Mouse (Mus musculus) midbrain, postnatal 0 days (tissue): ENCODE measurements at regions not wholly inside any gene's neighbourhood (a gene's known extent, or its start where the extent isn't known, plus 50 kb on each side); places are given as distances from the start of the nearest gene placed in this dataset.

Experiments used
- ATAC-seq: fragments of 200-750 bp; cut with Nextera tagmentation; 2 replicates; pipeline ENCODE4 v1.8.0; 2017; ENCODE audit warnings: moderate number of reproducible peaks, mild to moderate bottlenecking, moderate TSS enrichment, moderate library complexity; ENCODE audit not compliant: low FRiP score
- DNase-seq: peaks from one replicate; pipeline ENCODE4 v3.0.0-alpha.2; 2015; ENCODE audit warnings: low spot score
- H3K27ac ChIP-seq: fragments of 300-500 bp; sonication (generic); 2 replicates; pipeline ENCODE4 v1.5.1; 2014; ENCODE audit warnings: low read depth, mild to moderate bottlenecking, low read length, mixed read lengths
- H3K27me3 ChIP-seq: fragments of 300-500 bp; sonication (generic); 2 replicates; pipeline ENCODE4 v1.6.1; 2014; ENCODE audit warnings: low read length, control low read depth, mixed read lengths; ENCODE audit not compliant: insufficient read depth
- H3K36me3 ChIP-seq: fragments of 300-500 bp; sonication (generic); 2 replicates; pipeline ENCODE4 v1.6.1; 2014; ENCODE audit warnings: low read length, control low read depth, mixed read lengths; ENCODE audit not compliant: insufficient read depth
- H3K4me1 ChIP-seq: fragments of 300-500 bp; sonication (generic); 2 replicates; pipeline ENCODE4 v1.6.1; 2014; ENCODE audit warnings: mild to moderate bottlenecking, control low read depth, antibody characterized with exemption, low read length, mixed read lengths; ENCODE audit not compliant: insufficient read depth
- H3K4me2 ChIP-seq: fragments of 300-500 bp; sonication (generic); 2 replicates; pipeline ENCODE4 v1.6.1; 2014; ENCODE audit warnings: low read depth, mild to moderate bottlenecking, low read length, mixed read lengths; ENCODE audit not compliant: poor library complexity, severe bottlenecking
- H3K4me3 ChIP-seq: fragments of 300-500 bp; sonication (generic); 2 replicates; pipeline ENCODE4 v1.5.1; 2014; ENCODE audit warnings: low read depth, mild to moderate bottlenecking, low read length, moderate library complexity
- H3K9ac ChIP-seq: fragments of 300-500 bp; sonication (generic); replicated peaks from 2 replicates; pipeline ENCODE4 v1.6.1; 2014; ENCODE audit warnings: mild to moderate bottlenecking, low read length, moderate library complexity, mixed read lengths; ENCODE audit not compliant: poor library complexity, severe bottlenecking
- H3K9me3 ChIP-seq: fragments of 300-500 bp; sonication (generic); 2 replicates; pipeline ENCODE4 v1.6.1; 2016; ENCODE audit warnings: low read length, control low read depth
- CTCF ChIP-seq: IDR thresholded peaks from 2 replicates; pipeline ENCODE4 v1.5.1; 2016; ENCODE audit warnings: antibody characterized with exemption, mild to moderate bottlenecking
- WGBS: fragments of 180-500 bp; shearing (Covaris S2); extraction: QIAGEN DNeasy Blood & Tissue Kit; methylation state at CpG from one replicate; pipeline ENCODE4 v1.1.7; 2014; 5-methylcytosine and 5-hydroxymethylcytosine counted together

- H3K4me2 ChIP-seq, result no peak overlapping the region
- no peak overlapping the region for H3K9ac ChIP-seq
- no peak for TF ChIP-seq CTCF
- H3K4me1 ChIP-seq, result no peaks in the 10 kb centered on the region
- H3K27ac ChIP-seq, result peak overlapping the region; percentile 32; the same call in 1 of the 2 replicates
- no peaks in the 10 kb centered on the region for H3K27me3 ChIP-seq
- H3K36me3 ChIP-seq, result no peaks in the 10 kb centered on the region
- no peaks in the 10 kb centered on the region for H3K9me3 ChIP-seq
- 46% methylated on average over 10 of the region's 10 CpGs for WGBS
- DNase-seq, result no peak
- no peak for ATAC-seq
- H3K4me3 ChIP-seq, result no peak overlapping the region
Observed at GRCm38 (mm10) chr6:136255726-136256512, 71.4 kb upstream of the Gm8994 start.

- TF ChIP-seq CTCF, result no peak
- no peaks in the 10 kb centered on the region for H3K27me3 ChIP-seq
- no peak overlapping the region for H3K27ac ChIP-seq
- H3K4me1 ChIP-seq, result no peaks in the 10 kb centered on the region
- DNase-seq (no peak), ATAC-seq (no peak)
- WGBS, result 88% methylated on average over 6 of the region's 6 CpGs
- H3K36me3 ChIP-seq, result no peaks in the 10 kb centered on the region
- H3K9ac ChIP-seq, result no peak overlapping the region
- no peak overlapping the region for H3K4me3 ChIP-seq
- no peak overlapping the region for H3K4me2 ChIP-seq
- H3K9me3 ChIP-seq, result no peaks in the 10 kb centered on the region
Observed at GRCm38 (mm10) chr6:136275742-136276141, 51.6 kb upstream of the Gm8994 start.

- DNase-seq (no peak), ATAC-seq (no peak)
- Histone ChIP-seq H3K36me3 (no peaks in the 10 kb centered on the region), H3K27me3 (no peaks in the 10 kb centered on the region), H3K4me3 (no peak overlapping the region), H3K9me3 (no peaks in the 10 kb centered on the region), H3K9ac (no peak overlapping the region), H3K27ac (no peak overlapping the region), H3K4me2 (no peak overlapping the region), H3K4me1 (no peaks in the 10 kb centered on the region)
- WGBS, result 66% methylated on average over 2 of the region's 2 CpGs
- no peak for TF ChIP-seq CTCF
Observed at GRCm38 (mm10) chr6:136276771-136277170, 50.6 kb upstream of the Gm8994 start.
